Mouse (Mus musculus): ENCODE measurements around the gene Ndufs6. TPM values are rescaled to one million over a fixed set of nuclear protein-coding genes. Genes with fewer than 3 reads are reported as not detected.

Ndufs6 gene
- polyA plus RNA-seq, 1 experiment from 2014 or later: 499 TPM

DNA sequence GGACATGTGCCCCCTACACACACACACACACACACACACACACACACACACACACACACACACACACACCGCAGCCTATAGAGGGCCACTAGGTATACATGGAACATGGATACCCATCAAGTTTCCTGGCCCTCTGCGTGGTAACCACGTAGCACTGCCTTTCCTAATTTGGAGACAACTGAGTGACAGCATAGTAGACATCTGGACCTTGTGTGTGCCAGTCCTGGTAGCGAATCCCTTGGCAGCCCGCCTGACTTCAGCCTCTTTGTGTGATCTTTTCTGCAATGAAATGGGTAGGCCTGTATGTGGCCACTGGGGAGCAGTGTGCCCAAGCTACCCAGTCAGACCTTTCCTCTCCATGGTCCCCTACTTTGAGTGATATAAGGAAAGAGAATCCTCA lies 29.0 kb downstream of the Ndufs6 start:
- Histone ChIP-seq H3K27me3 (ENCODE audit: insufficient read depth, poor library complexity, severe bottlenecking) (no peaks in the 10 kb centered on the region), H3K4me1 (peaks cover 46% of the 10 kb centered on the region), H3K4me3 (no peak overlapping the region), H3K9me3 (no peaks in the 10 kb centered on the region), H3K27ac (peak overlapping the region; percentile 81), H3K36me3 (no peaks in the 10 kb centered on the region)
- 57% methylated on average over 5 of the region's 5 CpGs for WGBS
- peak; percentile 80 for DNase-seq (ENCODE audit: low spot score)

DNA sequence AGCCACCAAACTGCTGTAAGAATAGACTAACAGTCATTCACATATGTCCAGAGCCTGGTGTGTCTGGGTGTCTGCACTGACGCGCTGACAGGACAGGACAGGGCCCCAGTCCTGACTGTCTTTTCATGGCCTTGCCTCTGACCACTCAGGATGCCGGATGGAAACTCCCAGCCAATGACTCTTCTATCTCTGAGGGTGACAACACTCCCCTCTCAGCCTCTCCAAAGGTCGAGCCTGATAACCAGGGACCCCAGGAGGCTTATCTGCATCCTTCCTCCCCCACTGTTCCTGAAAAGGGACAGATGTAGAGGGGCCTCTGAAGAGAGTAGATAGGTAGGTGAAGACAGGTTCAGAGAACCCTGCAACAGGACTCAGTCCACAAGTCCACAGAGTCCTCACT lies 29.6 kb downstream of the Ndufs6 start:
- peak overlapping the region; percentile 81; the same call in 1 of the 2 replicates for H3K27ac ChIP-seq
- 7% methylated on average over 4 of the region's 4 CpGs for WGBS
- DNase-seq (ENCODE audit: low spot score): peak; percentile 97

DNA sequence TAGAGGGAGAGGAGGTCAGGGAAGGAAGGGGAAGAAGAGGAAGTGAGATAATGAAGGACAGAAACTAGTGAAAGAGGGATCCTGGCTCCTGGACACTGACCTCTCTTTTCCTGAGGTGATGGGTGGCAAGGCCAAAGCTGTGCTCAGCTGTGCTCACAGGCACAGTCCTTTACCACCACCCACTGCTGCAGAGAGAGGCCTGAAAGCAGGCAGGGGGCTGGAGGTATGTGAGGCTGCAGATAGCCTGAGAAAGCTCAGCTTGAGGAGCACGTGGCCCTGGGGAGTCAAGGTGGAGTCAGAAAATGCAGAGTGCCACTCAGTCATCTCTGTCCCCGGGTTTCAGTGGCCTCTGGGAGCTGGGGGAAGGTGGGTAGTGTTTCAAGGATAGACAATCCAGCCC lies 37.2 kb downstream of the Ndufs6 start:
- DNase-seq (ENCODE audit: low spot score): no peak

More for the DNA sequence above, 29.6 kb downstream of the Ndufs6 start:
- Histone ChIP-seq H3K36me3 (no peaks in the 10 kb centered on the region), H3K9me3 (no peaks in the 10 kb centered on the region), H3K4me1 (peaks cover 40% of the 10 kb centered on the region), H3K27me3 (ENCODE audit: insufficient read depth, poor library complexity, severe bottlenecking) (no peaks in the 10 kb centered on the region), H3K4me3 (no peak overlapping the region)

DNA sequence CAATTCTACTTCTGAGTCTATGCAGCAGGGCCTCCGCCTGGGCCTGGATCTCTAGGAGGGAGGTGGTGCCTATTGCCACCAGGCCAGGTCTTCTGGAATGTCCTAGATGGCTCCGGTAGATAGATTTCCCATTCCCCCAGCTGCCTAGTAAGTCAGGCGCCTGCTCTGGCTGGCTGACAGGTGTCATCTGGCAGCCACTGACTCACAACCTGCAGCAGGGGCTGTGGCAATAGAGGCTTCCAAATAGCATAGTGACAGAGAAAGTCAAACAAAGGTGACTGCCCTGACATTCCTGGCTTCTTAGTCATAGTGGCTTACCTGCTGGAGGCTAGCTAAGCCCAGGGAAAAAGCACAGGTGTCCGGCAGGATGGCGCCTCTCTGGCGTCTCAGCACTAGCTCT lies 38.1 kb downstream of the Ndufs6 start:
- no peak for DNase-seq (ENCODE audit: low spot score)
- H3K36me3 ChIP-seq: no peaks in the 10 kb centered on the region
- WGBS: 73% methylated on average over 6 of the region's 6 CpGs
- H3K9me3 ChIP-seq: no peaks in the 10 kb centered on the region
- 0 out of 2 replicates have a peak, but pooled peaks cover 3% of the 10 kb centered on the region for H3K27me3 ChIP-seq (ENCODE audit: insufficient read depth, poor library complexity, severe bottlenecking)
- H3K4me3 ChIP-seq: no peak overlapping the region
- H3K4me1 ChIP-seq: peaks cover 43% of the 10 kb centered on the region
- H3K27ac ChIP-seq: peak overlapping the region; percentile 81

More for the DNA sequence above, 37.2 kb downstream of the Ndufs6 start:
- 16% methylated on average over 2 of the region's 2 CpGs for WGBS
- peak overlapping the region; percentile 81 for H3K27ac ChIP-seq
- no peaks in the 10 kb centered on the region for H3K9me3 ChIP-seq
- H3K36me3 ChIP-seq: no peaks in the 10 kb centered on the region
- no peak overlapping the region for H3K4me3 ChIP-seq
- peaks cover 43% of the 10 kb centered on the region for H3K4me1 ChIP-seq
- H3K27me3 ChIP-seq (ENCODE audit: insufficient read depth, poor library complexity, severe bottlenecking): 0 out of 2 replicates have a peak, but pooled peaks cover 3% of the 10 kb centered on the region

DNA sequence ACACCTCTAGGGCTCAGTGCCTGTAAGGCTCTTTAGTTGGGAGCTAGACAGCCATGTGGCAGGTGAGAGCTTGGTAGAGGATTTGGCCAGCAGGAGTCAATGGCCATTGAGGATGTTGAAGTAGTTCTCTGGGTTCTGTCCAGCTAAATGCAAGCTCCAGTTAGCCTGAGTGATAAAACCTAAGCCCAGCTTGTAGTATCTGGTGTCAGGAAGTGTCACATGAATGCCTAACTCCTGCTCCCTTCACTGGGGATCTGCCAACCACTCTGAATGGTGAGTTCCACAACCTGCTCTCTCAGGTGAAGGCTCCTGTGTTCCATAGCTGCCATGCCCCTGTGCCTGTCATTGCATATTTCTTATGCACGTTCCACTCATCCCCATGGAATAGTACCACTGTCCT lies 44.8 kb downstream of the Ndufs6 start:
- H3K4me3 ChIP-seq: no peak overlapping the region
- H3K36me3 ChIP-seq: no peaks in the 10 kb centered on the region
- H3K9me3 ChIP-seq: no peaks in the 10 kb centered on the region
- H3K27me3 ChIP-seq (ENCODE audit: insufficient read depth, poor library complexity, severe bottlenecking): 0 out of 2 replicates have a peak, but pooled peaks cover 3% of the 10 kb centered on the region
- peak overlapping the region; percentile 32 for H3K27ac ChIP-seq
- WGBS: 89% methylated on average over 1 of the region's 1 CpGs
- peaks cover 42% of the 10 kb centered on the region for H3K4me1 ChIP-seq
- DNase-seq (ENCODE audit: low spot score): no peak

DNA sequence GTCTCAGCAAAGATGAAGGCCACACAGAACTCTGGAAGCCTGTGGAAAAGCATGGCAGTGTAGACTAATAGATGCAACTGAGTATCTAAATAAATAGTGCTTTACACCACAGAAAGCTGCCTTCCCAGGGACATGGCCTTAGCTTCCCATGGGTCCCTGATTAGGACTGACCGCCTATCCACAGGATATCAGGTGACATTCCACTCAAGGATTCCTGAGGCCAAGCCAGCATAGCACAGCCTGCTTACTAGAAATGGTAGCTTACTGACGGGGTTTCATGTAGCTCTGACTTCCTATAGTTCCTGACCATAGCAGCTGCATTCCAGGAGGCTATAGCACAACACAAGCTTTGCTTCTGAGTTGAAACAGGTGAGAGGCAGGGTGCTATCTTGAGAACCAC lies 45.9 kb downstream of the Ndufs6 start:
- DNase-seq (ENCODE audit: low spot score): no peak
- WGBS: 46% methylated on average over 2 of the region's 2 CpGs

DNA sequence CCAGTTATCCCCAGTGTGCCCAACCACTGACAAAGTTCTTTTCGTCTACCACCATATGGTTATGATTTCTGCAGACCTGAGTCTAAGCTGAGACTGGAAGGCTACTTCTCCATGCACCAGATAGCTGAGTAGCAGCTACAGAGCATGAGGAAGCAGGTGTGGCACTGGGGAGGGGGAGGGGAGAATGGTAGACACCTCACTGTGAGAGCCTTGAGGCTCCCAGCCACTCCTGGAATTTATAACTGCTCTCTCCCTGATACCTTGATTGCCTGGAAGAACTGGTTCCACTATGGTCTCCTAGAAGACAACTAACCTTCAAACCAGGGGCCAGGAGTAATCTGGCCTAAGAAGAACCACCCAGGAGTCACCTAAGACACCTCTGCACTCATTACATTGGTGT lies 49.1 kb downstream of the Ndufs6 start:
- no peaks in the 10 kb centered on the region for H3K36me3 ChIP-seq
- no peak overlapping the region for H3K4me3 ChIP-seq
- whole genome bisulfite sequencing: 84% methylated on average over 1 of the region's 1 CpGs
- H3K4me1 ChIP-seq: peaks cover 63% of the 10 kb centered on the region
- H3K27me3 ChIP-seq (ENCODE audit: insufficient read depth, poor library complexity, severe bottlenecking): peaks cover 22% of the 10 kb centered on the region
- DNase-seq (ENCODE audit: low spot score): no peak
- H3K27ac ChIP-seq: 0 out of 2 replicates have a peak overlapping the region, but pooled peaks have one; percentile 7
- H3K9me3 ChIP-seq: no peaks in the 10 kb centered on the region

More for the DNA sequence above, 45.9 kb downstream of the Ndufs6 start:
- H3K4me3 ChIP-seq: no peak overlapping the region
- H3K4me1 ChIP-seq: peaks cover 38% of the 10 kb centered on the region
- H3K27ac ChIP-seq: peak overlapping the region; percentile 59; the same call in 1 of the 2 replicates
- no peaks in the 10 kb centered on the region for H3K27me3 ChIP-seq (ENCODE audit: insufficient read depth, poor library complexity, severe bottlenecking)
- H3K36me3 ChIP-seq: no peaks in the 10 kb centered on the region
- no peaks in the 10 kb centered on the region for H3K9me3 ChIP-seq

DNA sequence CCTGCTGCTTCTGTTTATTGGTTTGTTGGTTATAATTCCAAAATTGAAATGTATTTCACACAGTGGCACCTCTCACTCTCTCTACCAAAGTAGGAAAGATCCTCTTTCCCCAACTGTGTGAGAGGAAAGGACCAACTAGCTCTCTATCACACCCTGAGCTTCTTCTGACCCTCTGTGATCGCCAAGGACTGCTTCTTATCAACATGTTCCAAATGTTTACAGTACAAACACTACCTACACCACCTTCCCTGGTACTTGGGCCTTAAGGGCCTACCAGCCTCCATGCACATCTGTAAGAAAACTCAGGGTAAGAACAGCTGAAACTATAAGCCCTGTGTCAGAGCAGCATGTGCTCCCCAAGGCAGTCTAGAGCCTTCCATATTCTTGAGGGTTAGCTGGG lies 50.5 kb downstream of the Ndufs6 start:
- Histone ChIP-seq H3K4me1 (peaks cover 65% of the 10 kb centered on the region), H3K27ac (peak overlapping the region; percentile 43; the same call in 1 of the 2 replicates), H3K36me3 (no peaks in the 10 kb centered on the region), H3K27me3 (ENCODE audit: insufficient read depth, poor library complexity, severe bottlenecking) (peaks cover 36% of the 10 kb centered on the region), H3K9me3 (no peaks in the 10 kb centered on the region), H3K4me3 (no peak overlapping the region)
- 21% methylated on average over 1 of the region's 1 CpGs for WGBS
- DNase-seq (ENCODE audit: low spot score): no peak

DNA sequence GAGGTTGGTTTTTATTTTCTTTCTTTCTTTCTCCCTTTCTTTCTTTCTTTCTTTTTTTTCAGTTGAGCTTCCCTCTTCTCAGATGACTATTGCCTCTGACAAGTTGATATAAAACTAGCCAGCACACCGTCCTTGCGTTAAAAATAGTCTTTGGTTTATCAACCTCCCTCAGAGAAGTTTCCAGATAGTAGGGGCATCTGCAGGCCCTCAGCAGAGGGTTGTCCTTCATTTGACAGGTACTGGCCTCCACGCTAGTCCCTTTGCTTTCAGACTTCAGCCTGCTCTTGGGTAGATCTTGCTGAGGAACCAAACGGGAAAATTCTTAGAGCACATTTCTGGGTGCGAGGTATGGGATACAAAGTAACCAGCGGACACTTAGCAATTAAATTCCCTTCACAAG lies 51.0 kb downstream of the Ndufs6 start:
- 39% methylated on average over 6 of the region's 6 CpGs for WGBS
- Histone ChIP-seq H3K27ac (peak overlapping the region; percentile 43; the same call in 1 of the 2 replicates), H3K27me3 (ENCODE audit: insufficient read depth, poor library complexity, severe bottlenecking) (peaks cover 40% of the 10 kb centered on the region), H3K4me1 (peaks cover 65% of the 10 kb centered on the region), H3K9me3 (no peaks in the 10 kb centered on the region), H3K36me3 (no peaks in the 10 kb centered on the region), H3K4me3 (no peak overlapping the region)
- DNase-seq (ENCODE audit: low spot score): no peak

DNA sequence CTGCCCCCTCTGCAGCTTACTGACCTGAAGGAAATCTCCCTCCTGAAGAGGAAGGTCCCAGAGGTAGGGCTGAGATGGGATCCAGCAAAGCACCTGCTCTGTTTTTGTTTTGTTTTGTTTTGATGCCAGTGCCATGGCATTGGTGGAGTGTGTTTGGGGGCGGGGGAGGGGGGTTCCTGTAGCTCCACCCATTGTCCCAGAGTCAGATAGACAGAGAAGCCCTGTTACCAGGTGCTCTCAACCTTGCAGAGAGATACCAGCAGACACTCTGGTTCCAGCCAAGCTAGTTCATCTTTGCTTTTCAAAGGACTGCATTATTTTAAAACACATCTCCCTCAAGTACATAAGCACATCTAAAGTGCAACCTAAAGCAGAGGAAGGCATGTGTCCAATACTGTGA lies 54.8 kb downstream of the Ndufs6 start:
- H3K27me3 ChIP-seq (ENCODE audit: insufficient read depth, poor library complexity, severe bottlenecking): peaks cover 77% of the 10 kb centered on the region
- H3K4me3 ChIP-seq: no peak overlapping the region
- H3K4me1 ChIP-seq: peaks cover 87% of the 10 kb centered on the region
- DNase-seq (ENCODE audit: low spot score): no peak
- 21% methylated on average over 1 of the region's 1 CpGs for WGBS
- H3K9me3 ChIP-seq: no peaks in the 10 kb centered on the region
- H3K36me3 ChIP-seq: peaks cover 3% of the 10 kb centered on the region; the same call in 1 of the 2 replicates
- peak overlapping the region; percentile 89 for H3K27ac ChIP-seq

DNA sequence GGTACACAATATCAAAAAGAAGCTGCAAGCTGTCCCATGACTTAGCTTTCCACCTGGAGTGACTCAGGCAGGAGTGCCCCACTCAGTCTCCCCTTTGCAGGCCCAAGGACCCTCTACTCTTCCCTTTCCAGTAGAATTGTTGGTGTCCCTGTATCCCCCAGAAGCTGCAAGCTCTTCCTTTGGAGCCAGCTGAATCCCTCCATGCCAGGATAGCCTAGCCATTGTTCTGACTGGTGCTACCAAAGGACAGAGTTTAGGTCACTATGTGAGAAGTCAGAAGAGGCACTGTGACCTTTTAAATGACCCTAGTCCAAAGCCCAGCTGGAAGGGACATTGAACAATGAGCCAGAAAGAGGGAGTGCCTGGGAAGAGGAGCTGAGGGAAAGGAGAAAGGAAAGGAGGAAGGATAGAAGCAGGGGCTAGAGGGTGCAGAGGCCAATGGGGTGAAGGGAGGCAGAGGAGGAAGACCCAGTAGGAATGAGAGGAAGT lies 55.5 kb downstream of the Ndufs6 start:
- peaks cover 84% of the 10 kb centered on the region for H3K27me3 ChIP-seq (ENCODE audit: insufficient read depth, poor library complexity, severe bottlenecking)
- peak overlapping the region; percentile 8; the same call in 1 of the 2 replicates for H3K4me3 ChIP-seq
- no peaks in the 10 kb centered on the region for H3K9me3 ChIP-seq
- no peak for DNase-seq (ENCODE audit: low spot score)
- peaks cover 10% of the 10 kb centered on the region; the same call in 1 of the 2 replicates for H3K36me3 ChIP-seq
- peak overlapping the region; percentile 89 for H3K27ac ChIP-seq
- H3K4me1 ChIP-seq: peaks cover 91% of the 10 kb centered on the region

DNA sequence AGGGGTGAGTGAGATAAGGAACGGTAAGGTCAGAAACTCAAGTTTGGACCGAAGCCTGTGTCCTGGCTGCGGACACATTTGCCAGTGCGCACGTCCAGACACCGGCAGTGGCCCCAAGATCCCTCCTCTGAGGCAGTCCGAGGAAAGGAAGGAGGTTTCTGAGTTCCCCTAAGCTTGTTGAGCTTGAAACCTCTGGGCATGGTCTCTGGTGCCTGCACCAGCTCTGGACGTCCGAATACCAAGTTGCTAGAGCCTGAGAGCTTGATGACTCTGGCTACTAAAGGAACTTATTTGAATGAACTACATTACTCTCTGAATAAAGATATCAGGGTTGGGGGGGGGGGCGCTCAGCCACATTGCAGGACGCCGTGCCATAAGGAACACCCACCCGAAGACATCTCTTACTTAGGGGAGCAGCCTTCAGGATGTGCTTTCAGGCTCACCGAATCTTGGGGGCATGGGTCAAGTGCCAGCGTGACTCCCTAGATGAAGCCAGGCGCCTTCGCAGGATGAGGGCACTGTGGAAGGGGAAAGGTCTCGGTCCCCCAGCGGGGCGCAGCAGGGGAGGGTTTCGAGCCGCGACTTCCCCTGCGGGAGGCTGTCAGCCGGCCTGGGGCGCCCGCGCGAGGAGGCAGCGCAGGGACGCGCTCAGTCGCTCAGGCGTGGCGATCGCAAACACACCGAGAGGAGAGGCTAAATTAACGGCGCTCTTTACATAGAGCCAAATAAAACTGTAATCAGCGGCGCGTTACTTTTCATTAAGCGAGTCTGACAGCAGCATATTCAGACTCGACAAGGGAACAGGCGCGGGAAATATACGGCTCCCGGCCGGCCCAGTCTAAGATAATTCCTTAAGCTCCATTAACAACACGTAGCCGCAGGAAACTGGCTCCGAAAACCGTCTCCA lies 56.8 kb downstream of the Ndufs6 start:
- Histone ChIP-seq H3K36me3 (peaks cover 19% of the 10 kb centered on the region), H3K9me3 (no peaks in the 10 kb centered on the region), H3K4me3 (peak overlapping the region; percentile 52), H3K27me3 (ENCODE audit: insufficient read depth, poor library complexity, severe bottlenecking) (peaks cover 96% of the 10 kb centered on the region), H3K27ac (peak overlapping the region; percentile 89), H3K4me1 (peaks cover 91% of the 10 kb centered on the region)
- 1% methylated on average over 53 of the region's 53 CpGs for WGBS
- DNase-seq (ENCODE audit: low spot score): no peak

DNA sequence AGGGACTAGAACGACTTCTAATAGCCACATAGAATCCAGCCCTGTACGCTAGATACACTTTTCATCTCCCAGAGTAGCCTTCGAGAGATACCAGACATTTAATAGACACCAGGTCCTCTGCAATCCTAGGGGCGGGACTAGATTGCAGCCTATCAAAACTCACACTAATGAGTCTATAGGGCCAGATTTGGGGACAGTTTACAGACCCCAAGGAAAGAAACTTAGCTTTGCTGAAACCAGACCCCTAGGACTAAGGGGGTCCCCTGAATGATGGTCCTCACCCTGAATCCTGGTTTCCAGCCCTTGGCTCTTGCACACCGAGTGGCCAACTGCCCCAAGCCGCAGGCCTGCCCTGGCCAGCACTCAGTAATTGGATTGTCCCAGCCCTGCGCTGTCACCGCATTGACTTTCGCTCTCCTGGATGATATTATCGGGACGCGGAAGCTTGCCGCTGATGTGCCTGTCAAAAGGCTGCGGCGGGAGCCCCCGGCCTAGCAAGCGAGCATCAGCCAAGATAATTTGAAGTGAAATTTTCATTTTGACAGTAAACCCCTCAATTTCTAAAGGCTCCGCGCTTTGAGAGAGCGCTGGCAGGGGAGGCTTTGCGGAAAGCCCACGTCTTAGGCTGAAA lies 57.8 kb downstream of the Ndufs6 start:
- peaks cover 25% of the 10 kb centered on the region for H3K36me3 ChIP-seq
- 4% methylated on average over 22 of the region's 22 CpGs for WGBS
- H3K4me3 ChIP-seq: peak overlapping the region; percentile 52
- peak overlapping the region; percentile 89 for H3K27ac ChIP-seq
- peaks cover 93% of the 10 kb centered on the region for H3K4me1 ChIP-seq
- H3K27me3 ChIP-seq (ENCODE audit: insufficient read depth, poor library complexity, severe bottlenecking): peaks cover 99% of the 10 kb centered on the region
- DNase-seq (ENCODE audit: low spot score): no peak
- H3K9me3 ChIP-seq: no peaks in the 10 kb centered on the region
